Mouse (Mus musculus): ENCODE measurements at regions not wholly inside any gene's neighbourhood (a gene's known extent, or its start where the extent isn't known, plus 50 kb on each side); places are given as distances from the start of the nearest gene placed in this dataset.

- no peak for DNase-seq (ENCODE audit: low spot score in 2 of 2)
- no peak overlapping the region for H3K27ac ChIP-seq
- H3K4me3 ChIP-seq, result no peak overlapping the region
- no peak for TF ChIP-seq CTCF (conservative IDR thresholded peaks at IDR 0.05)
Observed at GRCm38 (mm10) chr2:157633286-157633685, 62.2 kb upstream of the Blcap start.

GRCm38 (mm10) chr2:157635670-157636069 is 64.6 kb upstream of the Blcap start:
- no peak overlapping the region for H3K27ac ChIP-seq
- peak; percentile 97 for TF ChIP-seq CTCF (conservative IDR thresholded peaks at IDR 0.05)

GRCm38 (mm10) chr2:157640873-157641272 is 69.8 kb upstream of the Blcap start:
- Histone ChIP-seq H3K4me3 (no peak overlapping the region), H3K27ac (no peak overlapping the region)
- DNase-seq (ENCODE audit: low spot score in 2 of 2), result no peak
- no peak for TF ChIP-seq CTCF (conservative IDR thresholded peaks at IDR 0.05)

More at GRCm38 (mm10) chr2:157635670-157636069, 64.6 kb upstream of the Blcap start:
- no peak overlapping the region for H3K4me3 ChIP-seq
- DNase-seq (ENCODE audit: low spot score in 2 of 2), result peak; percentile 85 to 90

- no peak overlapping the region for H3K4me3 ChIP-seq
- TF ChIP-seq CTCF (conservative IDR thresholded peaks at IDR 0.05), result no peak
- no peak for DNase-seq (ENCODE audit: low spot score in 2 of 2)
- H3K27ac ChIP-seq, result no peak overlapping the region
Observed at GRCm38 (mm10) chr2:157663584-157664375, 73.4 kb upstream of the Ctnnbl1 start.

- peak; percentile 55 for TF ChIP-seq CTCF (conservative IDR thresholded peaks at IDR 0.05)
- H3K27ac ChIP-seq, result no peak overlapping the region
- H3K4me3 ChIP-seq, result no peak overlapping the region
- no peak for DNase-seq (ENCODE audit: low spot score in 2 of 2)
Observed at GRCm38 (mm10) chr2:157664481-157664880, 72.7 kb upstream of the Ctnnbl1 start.

GRCm38 (mm10) chr2:157670191-157670590 is 67.0 kb upstream of the Ctnnbl1 start:
- Histone ChIP-seq H3K4me3 (no peak overlapping the region), H3K27ac (no peak overlapping the region)
- no peak for TF ChIP-seq CTCF (conservative IDR thresholded peaks at IDR 0.05)
- DNase-seq (ENCODE audit: low spot score in 2 of 2), result no peak

- H3K27ac ChIP-seq, result no peak overlapping the region
- DNase-seq (ENCODE audit: low spot score in 2 of 2), result no peak
- TF ChIP-seq CTCF (conservative IDR thresholded peaks at IDR 0.05), result no peak
- H3K4me3 ChIP-seq, result no peak overlapping the region
Observed at GRCm38 (mm10) chr2:157674906-157675305, 62.3 kb upstream of the Ctnnbl1 start.

GRCm38 (mm10) chr2:157676396-157677176 is 60.6 kb upstream of the Ctnnbl1 start:
- DNase-seq (ENCODE audit: low spot score in 2 of 2), result no peak
- H3K27ac ChIP-seq, result no peak overlapping the region

GRCm38 (mm10) chr2:157677262-157677661 is 59.9 kb upstream of the Ctnnbl1 start:
- no peak for TF ChIP-seq CTCF (conservative IDR thresholded peaks at IDR 0.05)
- no peak for DNase-seq (ENCODE audit: low spot score in 2 of 2)
- Histone ChIP-seq H3K27ac (no peak overlapping the region), H3K4me3 (no peak overlapping the region)

More at GRCm38 (mm10) chr2:157676396-157677176, 60.6 kb upstream of the Ctnnbl1 start:
- TF ChIP-seq CTCF (conservative IDR thresholded peaks at IDR 0.05), result no peak
- H3K4me3 ChIP-seq, result no peak overlapping the region

- no peak for TF ChIP-seq CTCF (conservative IDR thresholded peaks at IDR 0.05)
- H3K4me3 ChIP-seq, result no peak overlapping the region
- no peak overlapping the region for H3K27ac ChIP-seq
- no peak for DNase-seq (ENCODE audit: low spot score in 2 of 2)
Observed at GRCm38 (mm10) chr2:157681931-157682330, 55.3 kb upstream of the Ctnnbl1 start.

All from layer of hippocampus, adult 2 months (tissue).